Mouse (Mus musculus): ENCODE measurements at regions not wholly inside any gene's neighbourhood (a gene's known extent, or its start where the extent isn't known, plus 50 kb on each side); places are given as distances from the start of the nearest gene placed in this dataset.
"Not testable (repeated sequence)": the region's sequence is repeated elsewhere in the genome, so short reads cannot be mapped to it uniquely, and the experiment has no call there.

GRCm38 (mm10) chr9:33728058-33728457, 757.6 kb upstream of the Kirrel3 start:
- 82% methylated on average over 17 of the region's 37 CpGs for WGBS
- DNase-seq (ENCODE audit: low spot score, missing footprints); H3K27me3 ChIP-seq (ENCODE audit: control insufficient read depth, insufficient read depth, low read length); H3K36me3 ChIP-seq (ENCODE audit: control insufficient read depth, insufficient read depth, low read length); H3K27ac ChIP-seq (ENCODE audit: low read depth, low read length); H3K4me3 ChIP-seq (ENCODE audit: low read depth, low read length); H3K4me2 ChIP-seq; H3K9me3 ChIP-seq (ENCODE audit: control insufficient read depth, low read length); H3K4me1 ChIP-seq (ENCODE audit: control insufficient read depth, insufficient read depth, low read length); H3K9ac ChIP-seq (ENCODE audit: low read length): not testable (repeated sequence)
- peak; percentile 33; the same call in 1 of the 2 replicates for ATAC-seq (ENCODE audit: low FRiP score)

- Histone ChIP-seq H3K9me3 (ENCODE audit: control insufficient read depth, low read length) (no peaks in the 10 kb centered on the region), H3K36me3 (ENCODE audit: control insufficient read depth, insufficient read depth, low read length) (no peaks in the 10 kb centered on the region), H3K27ac (ENCODE audit: low read depth, low read length) (no peak overlapping the region), H3K4me3 (ENCODE audit: low read depth, low read length) (no peak overlapping the region), H3K4me1 (ENCODE audit: control insufficient read depth, insufficient read depth, low read length) (no peaks in the 10 kb centered on the region), H3K9ac (ENCODE audit: low read length) (no peak overlapping the region), H3K27me3 (ENCODE audit: control insufficient read depth, insufficient read depth, low read length) (no peaks in the 10 kb centered on the region), H3K4me2 (no peak overlapping the region)
- DNase-seq (ENCODE audit: low spot score, missing footprints) (no peak), ATAC-seq (ENCODE audit: low FRiP score) (no peak)
Observed at GRCm38 (mm10) chr9:33760701-33761100, 725.0 kb upstream of the Kirrel3 start.

GRCm38 (mm10) chr9:33766235-33766634, 719.5 kb upstream of the Kirrel3 start:
- no peak for ATAC-seq (ENCODE audit: low FRiP score)
- Histone ChIP-seq H3K9me3 (ENCODE audit: control insufficient read depth, low read length) (no peaks in the 10 kb centered on the region), H3K27ac (ENCODE audit: low read depth, low read length) (no peak overlapping the region), H3K4me2 (no peak overlapping the region), H3K4me1 (ENCODE audit: control insufficient read depth, insufficient read depth, low read length) (no peaks in the 10 kb centered on the region), H3K4me3 (ENCODE audit: low read depth, low read length) (no peak overlapping the region), H3K36me3 (ENCODE audit: control insufficient read depth, insufficient read depth, low read length) (no peaks in the 10 kb centered on the region), H3K9ac (ENCODE audit: low read length) (no peak overlapping the region), H3K27me3 (ENCODE audit: control insufficient read depth, insufficient read depth, low read length) (no peaks in the 10 kb centered on the region)
- no peak for DNase-seq (ENCODE audit: low spot score, missing footprints)
- 80% methylated on average over 2 of the region's 2 CpGs for WGBS

- Histone ChIP-seq H3K9ac (ENCODE audit: low read length) (no peak overlapping the region), H3K4me2 (no peak overlapping the region), H3K4me1 (ENCODE audit: control insufficient read depth, insufficient read depth, low read length) (no peaks in the 10 kb centered on the region), H3K4me3 (ENCODE audit: low read depth, low read length) (no peak overlapping the region), H3K36me3 (ENCODE audit: control insufficient read depth, insufficient read depth, low read length) (no peaks in the 10 kb centered on the region), H3K9me3 (ENCODE audit: control insufficient read depth, low read length) (no peaks in the 10 kb centered on the region), H3K27me3 (ENCODE audit: control insufficient read depth, insufficient read depth, low read length) (no peaks in the 10 kb centered on the region), H3K27ac (ENCODE audit: low read depth, low read length) (no peak overlapping the region)
- WGBS: 78% methylated on average over 2 of the region's 2 CpGs
- no peak for DNase-seq (ENCODE audit: low spot score, missing footprints)
- ATAC-seq (ENCODE audit: low FRiP score): no peak
Observed at GRCm38 (mm10) chr9:33769811-33770210, 715.9 kb upstream of the Kirrel3 start.

- H3K27me3 ChIP-seq (ENCODE audit: control insufficient read depth, insufficient read depth, low read length): no peaks in the 10 kb centered on the region
- no peak overlapping the region for H3K4me2 ChIP-seq
- no peak overlapping the region for H3K9ac ChIP-seq (ENCODE audit: low read length)
- no peaks in the 10 kb centered on the region for H3K9me3 ChIP-seq (ENCODE audit: control insufficient read depth, low read length)
- no peak overlapping the region for H3K4me3 ChIP-seq (ENCODE audit: low read depth, low read length)
- no peak for DNase-seq (ENCODE audit: low spot score, missing footprints)
- H3K4me1 ChIP-seq (ENCODE audit: control insufficient read depth, insufficient read depth, low read length): no peaks in the 10 kb centered on the region
- no peak overlapping the region for H3K27ac ChIP-seq (ENCODE audit: low read depth, low read length)
- H3K36me3 ChIP-seq (ENCODE audit: control insufficient read depth, insufficient read depth, low read length): no peaks in the 10 kb centered on the region
- 82% methylated on average over 5 of the region's 5 CpGs for WGBS
- ATAC-seq (ENCODE audit: low FRiP score): no peak
Observed at GRCm38 (mm10) chr9:33774178-33774577, 711.5 kb upstream of the Kirrel3 start.

- no peaks in the 10 kb centered on the region for H3K4me1 ChIP-seq (ENCODE audit: control insufficient read depth, insufficient read depth, low read length)
- DNase-seq (ENCODE audit: low spot score, missing footprints): no peak
Observed at GRCm38 (mm10) chr9:33790617-33791016, 695.1 kb upstream of the Kirrel3 start.

GRCm38 (mm10) chr9:33800250-33800649, 685.4 kb upstream of the Kirrel3 start:
- no peak overlapping the region for H3K27ac ChIP-seq (ENCODE audit: low read depth, low read length)
- no peak overlapping the region for H3K4me3 ChIP-seq (ENCODE audit: low read depth, low read length)
- WGBS: 86% methylated on average over 6 of the region's 6 CpGs
- H3K9ac ChIP-seq (ENCODE audit: low read length): no peak overlapping the region
- H3K27me3 ChIP-seq (ENCODE audit: control insufficient read depth, insufficient read depth, low read length): no peaks in the 10 kb centered on the region
- ATAC-seq (ENCODE audit: low FRiP score): no peak
- no peaks in the 10 kb centered on the region for H3K9me3 ChIP-seq (ENCODE audit: control insufficient read depth, low read length)
- H3K36me3 ChIP-seq (ENCODE audit: control insufficient read depth, insufficient read depth, low read length): no peaks in the 10 kb centered on the region
- no peak for DNase-seq (ENCODE audit: low spot score, missing footprints)
- no peak overlapping the region for H3K4me2 ChIP-seq
- H3K4me1 ChIP-seq (ENCODE audit: control insufficient read depth, insufficient read depth, low read length): no peaks in the 10 kb centered on the region

More at GRCm38 (mm10) chr9:33790617-33791016, 695.1 kb upstream of the Kirrel3 start:
- H3K9ac ChIP-seq (ENCODE audit: low read length): no peak overlapping the region
- H3K9me3 ChIP-seq (ENCODE audit: control insufficient read depth, low read length): no peaks in the 10 kb centered on the region
- H3K4me2 ChIP-seq: no peak overlapping the region
- H3K4me3 ChIP-seq (ENCODE audit: low read depth, low read length): no peak overlapping the region
- no peaks in the 10 kb centered on the region for H3K36me3 ChIP-seq (ENCODE audit: control insufficient read depth, insufficient read depth, low read length)
- WGBS: 69% methylated on average over 4 of the region's 4 CpGs
- H3K27me3 ChIP-seq (ENCODE audit: control insufficient read depth, insufficient read depth, low read length): no peaks in the 10 kb centered on the region
- no peak for ATAC-seq (ENCODE audit: low FRiP score)
- H3K27ac ChIP-seq (ENCODE audit: low read depth, low read length): no peak overlapping the region

GRCm38 (mm10) chr9:33800763-33801162, 684.9 kb upstream of the Kirrel3 start:
- Histone ChIP-seq H3K4me2 (no peak overlapping the region), H3K4me1 (ENCODE audit: control insufficient read depth, insufficient read depth, low read length) (no peaks in the 10 kb centered on the region), H3K36me3 (ENCODE audit: control insufficient read depth, insufficient read depth, low read length) (no peaks in the 10 kb centered on the region), H3K9ac (ENCODE audit: low read length) (no peak overlapping the region), H3K9me3 (ENCODE audit: control insufficient read depth, low read length) (no peaks in the 10 kb centered on the region), H3K27me3 (ENCODE audit: control insufficient read depth, insufficient read depth, low read length) (no peaks in the 10 kb centered on the region), H3K27ac (ENCODE audit: low read depth, low read length) (no peak overlapping the region), H3K4me3 (ENCODE audit: low read depth, low read length) (no peak overlapping the region)
- DNase-seq (ENCODE audit: low spot score, missing footprints): no peak
- no peak for ATAC-seq (ENCODE audit: low FRiP score)
- WGBS: 70% methylated on average over 1 of the region's 1 CpGs

GRCm38 (mm10) chr9:33814739-33815368, 670.8 kb upstream of the Kirrel3 start:
- Histone ChIP-seq H3K4me3 (ENCODE audit: low read depth, low read length) (no peak overlapping the region), H3K27me3 (ENCODE audit: control insufficient read depth, insufficient read depth, low read length) (no peaks in the 10 kb centered on the region), H3K4me2 (no peak overlapping the region), H3K4me1 (ENCODE audit: control insufficient read depth, insufficient read depth, low read length) (no peaks in the 10 kb centered on the region), H3K27ac (ENCODE audit: low read depth, low read length) (no peak overlapping the region), H3K9ac (ENCODE audit: low read length) (no peak overlapping the region), H3K9me3 (ENCODE audit: control insufficient read depth, low read length) (no peaks in the 10 kb centered on the region), H3K36me3 (ENCODE audit: control insufficient read depth, insufficient read depth, low read length) (no peaks in the 10 kb centered on the region)
- ATAC-seq (ENCODE audit: low FRiP score): no peak
- 83% methylated on average over 5 of the region's 5 CpGs for WGBS
- no peak for DNase-seq (ENCODE audit: low spot score, missing footprints)
